Mouse (Mus musculus) liver, embryonic 16.5 days (tissue): ENCODE results near the gene Olfr1535. TPM values are rescaled to one million over a fixed set of nuclear protein-coding genes. Genes with fewer than 3 reads are reported as not detected.

Experiments used
- ATAC-seq: fragments of 200-750 bp; cut with Nextera tagmentation; 2 replicates; pipeline ENCODE4 v1.8.0; 2017; ENCODE audit warnings: low read depth, mild to moderate bottlenecking, moderate number of reproducible peaks, moderate library complexity
- H3K27ac ChIP-seq: fragments of 300-500 bp; sonication (generic); 2 replicates; pipeline ENCODE4 v1.5.1; 2014; ENCODE audit warnings: mild to moderate bottlenecking, low read length
- H3K27me3 ChIP-seq: fragments of 300-500 bp; sonication (generic); 2 replicates; pipeline ENCODE4 v1.6.1; 2014; ENCODE audit warnings: low read depth, low read length, mixed read lengths; ENCODE audit not compliant: control insufficient read depth, insufficient read depth
- H3K36me3 ChIP-seq: fragments of 300-500 bp; sonication (generic); 2 replicates; pipeline ENCODE4 v1.6.1; 2014; ENCODE audit warnings: mild to moderate bottlenecking; ENCODE audit not compliant: control insufficient read depth, insufficient read depth
- H3K4me1 ChIP-seq: fragments of 300-500 bp; sonication (generic); 2 replicates; pipeline ENCODE4 v1.6.1; 2014; ENCODE audit warnings: low read depth, low read length, mixed read lengths; ENCODE audit not compliant: control insufficient read depth
- H3K4me2 ChIP-seq: fragments of 300-500 bp; sonication (generic); 2 replicates; pipeline ENCODE4 v1.6.1; 2014; ENCODE audit warnings: low read depth, low read length, mixed read lengths
- H3K4me3 ChIP-seq: fragments of 300-500 bp; sonication (generic); 2 replicates; pipeline ENCODE4 v1.5.1; 2014; ENCODE audit warnings: low read depth, mild to moderate bottlenecking, low read length
- H3K9ac ChIP-seq: fragments of 300-500 bp; sonication (generic); 2 replicates; pipeline ENCODE4 v1.6.1; 2014; ENCODE audit warnings: low read depth, low read length
- H3K9me3 ChIP-seq: fragments of 300-500 bp; sonication (generic); replicated peaks from 2 replicates; pipeline ENCODE4 v1.6.1; 2016; ENCODE audit warnings: low read length; ENCODE audit not compliant: control insufficient read depth
- WGBS: fragments of 180-500 bp; shearing (Covaris S2); extraction: QIAGEN DNeasy Blood & Tissue Kit; methylation state at CpG from one replicate; pipeline ENCODE4 v1.1.7; 2014; ENCODE audit not compliant: insufficient replicate concordance; 5-methylcytosine and 5-hydroxymethylcytosine counted together
- polyA plus RNA-seq: library from polyadenylated mRNA; unstranded; fragments of >200 nt; fragmentation: Nextera tagmentation; extraction: Ambion mirVana; gene quantifications from 2 replicates; pipeline ENCODE4 v1.2.1, GENCODE M21; 2015

Gene Olfr1535
- not detected in 2 replicates for polyA plus RNA-seq

- Histone ChIP-seq H3K27ac (no peak within 1 kb of the TSS), H3K4me1 (no peaks in the 10 kb centered on the region), H3K9ac (no peak within 1 kb of the TSS), H3K9me3 (no peaks in the 10 kb centered on the region), H3K4me3 (no peak within 1 kb of the TSS), H3K36me3 (no peaks in the 10 kb centered on the region), H3K4me2 (no peak within 1 kb of the TSS), H3K27me3 (no peaks in the 10 kb centered on the region)
- WGBS, result 33% methylated on average over 1 of the region's 1 CpGs
- ATAC-seq, result no peak
Measured at GRCm38 (mm10) chr13:21559793-21560192, at the start of gene Olfr1535. TSS of gene Olfr1535 (minus strand) at chr13:21559893.

GRCm38 (mm10) chr13:21591618-21592017 is 31.9 kb upstream of the Olfr1535 start:
- H3K27ac ChIP-seq, result no peak overlapping the region
- no peaks in the 10 kb centered on the region for H3K9me3 ChIP-seq
- H3K36me3 ChIP-seq, result no peaks in the 10 kb centered on the region
- 42% methylated on average over 2 of the region's 2 CpGs for WGBS
- H3K4me2 ChIP-seq, result no peak overlapping the region
- H3K4me1 ChIP-seq, result no peaks in the 10 kb centered on the region
- no peak overlapping the region for H3K9ac ChIP-seq
- no peaks in the 10 kb centered on the region for H3K27me3 ChIP-seq
- H3K4me3 ChIP-seq, result no peak overlapping the region
- ATAC-seq, result no peak

GRCm38 (mm10) chr13:21581659-21582058 is 22.0 kb upstream of the Olfr1535 start, which contains the start of gene Olfr1364:
TSS of gene Olfr1364 (minus strand) at chr13:21581759.
- ATAC-seq, result no peak
- Histone ChIP-seq H3K4me1 (no peaks in the 10 kb centered on the region), H3K27me3 (no peaks in the 10 kb centered on the region), H3K4me3 (no peak within 1 kb of the TSS), H3K27ac (no peak within 1 kb of the TSS), H3K9ac (no peak within 1 kb of the TSS), H3K9me3 (no peaks in the 10 kb centered on the region), H3K36me3 (no peaks in the 10 kb centered on the region), H3K4me2 (no peak within 1 kb of the TSS)
- WGBS, result 53% methylated on average over 2 of the region's 2 CpGs

GRCm38 (mm10) chr13:21550416-21551110 is 9.1 kb downstream of the Olfr1535 start:
- no peaks in the 10 kb centered on the region for H3K4me1 ChIP-seq
- no peak overlapping the region for H3K27ac ChIP-seq
- peak; percentile 69 for ATAC-seq
- H3K36me3 ChIP-seq, result no peaks in the 10 kb centered on the region
- H3K4me3 ChIP-seq, result no peak overlapping the region
- no peaks in the 10 kb centered on the region for H3K9me3 ChIP-seq
- 36% methylated on average over 3 of the region's 3 CpGs for WGBS
- H3K4me2 ChIP-seq, result peak overlapping the region; percentile 20; the same call in 1 of the 2 replicates
- no peaks in the 10 kb centered on the region for H3K27me3 ChIP-seq
- H3K9ac ChIP-seq, result no peak overlapping the region

- Histone ChIP-seq H3K4me1 (no peaks in the 10 kb centered on the region), H3K9me3 (no peaks in the 10 kb centered on the region), H3K4me2 (no peak overlapping the region), H3K4me3 (no peak overlapping the region), H3K9ac (no peak overlapping the region), H3K36me3 (no peaks in the 10 kb centered on the region), H3K27me3 (no peaks in the 10 kb centered on the region), H3K27ac (no peak overlapping the region)
- ATAC-seq, result no peak
- WGBS, result 55% methylated on average over 3 of the region's 3 CpGs
Measured at GRCm38 (mm10) chr13:21549487-21549886, 10.2 kb downstream of the Olfr1535 start.

- 20% methylated on average over 1 of the region's 1 CpGs for WGBS
- H3K36me3 ChIP-seq, result no peaks in the 10 kb centered on the region
- no peak within 1 kb of the TSS for H3K27ac ChIP-seq
- no peak within 1 kb of the TSS for H3K4me2 ChIP-seq
- H3K9me3 ChIP-seq, result no peaks in the 10 kb centered on the region
- no peak within 1 kb of the TSS for H3K9ac ChIP-seq
- no peak for ATAC-seq
- no peak within 1 kb of the TSS for H3K4me3 ChIP-seq
- no peaks in the 10 kb centered on the region for H3K27me3 ChIP-seq
- no peaks in the 10 kb centered on the region for H3K4me1 ChIP-seq
Measured at GRCm38 (mm10) chr13:21542708-21543107, 17.0 kb downstream of the Olfr1535 start, which contains the start of gene Olfr1366. TSS of gene Olfr1366 (minus strand) at chr13:21542808.

- Histone ChIP-seq H3K9me3 (no peaks in the 10 kb centered on the region), H3K27me3 (no peaks in the 10 kb centered on the region), H3K27ac (peak within 1 kb of the TSS; percentile 85), H3K4me1 (peaks cover 5% of the 10 kb centered on the region), H3K36me3 (0 out of 2 replicates have a peak, but pooled peaks cover 3% of the 10 kb centered on the region), H3K9ac (peak within 1 kb of the TSS; percentile 93), H3K4me2 (peak within 1 kb of the TSS; percentile 70), H3K4me3 (peak within 1 kb of the TSS; percentile 94)
- 0% methylated on average over 37 of the region's 39 CpGs for WGBS
- ATAC-seq, result peak; percentile 98
Measured at GRCm38 (mm10) chr13:21530781-21531201, 28.9 kb downstream of the Olfr1535 start, which contains the start of gene Zkscan8. TSS of gene Zkscan8 (minus strand) at chr13:21531120.

- no peaks in the 10 kb centered on the region for H3K27me3 ChIP-seq
- 36% methylated on average over 7 of the region's 7 CpGs for WGBS
- peaks cover 5% of the 10 kb centered on the region for H3K4me1 ChIP-seq
- ATAC-seq, result no peak
- peak overlapping the region; percentile 54 for H3K4me2 ChIP-seq
- no peaks in the 10 kb centered on the region for H3K9me3 ChIP-seq
- H3K36me3 ChIP-seq, result 0 out of 2 replicates have a peak, but pooled peaks cover 4% of the 10 kb centered on the region
- H3K27ac ChIP-seq, result no peak overlapping the region
- no peak overlapping the region for H3K9ac ChIP-seq
- H3K4me3 ChIP-seq, result peak overlapping the region; percentile 28
Measured at GRCm38 (mm10) chr13:21530136-21530535, 29.6 kb downstream of the Olfr1535 start.

GRCm38 (mm10) chr13:21506221-21506649 is 53.5 kb downstream of the Olfr1535 start:
- peak overlapping the region; percentile 27; the same call in 1 of the 2 replicates for H3K27ac ChIP-seq
- H3K9me3 ChIP-seq, result no peaks in the 10 kb centered on the region
- WGBS, result 0% methylated on average over 21 of the region's 21 CpGs
- H3K36me3 ChIP-seq, result no peaks in the 10 kb centered on the region
- no peaks in the 10 kb centered on the region for H3K27me3 ChIP-seq
- peak overlapping the region; percentile 73 for H3K9ac ChIP-seq
- H3K4me1 ChIP-seq, result peaks cover 5% of the 10 kb centered on the region
- peak overlapping the region; percentile 49 for H3K4me2 ChIP-seq
- ATAC-seq, result peak; percentile 99
- peak overlapping the region; percentile 75 for H3K4me3 ChIP-seq
